Mouse (Mus musculus) hindbrain, embryonic 16.5 days (tissue): ENCODE data around the gene Prss22. TPM values are rescaled to one million over a fixed set of nuclear protein-coding genes. Genes with fewer than 3 reads are reported as not detected.
"Not testable (repeated sequence)": the region's sequence is repeated elsewhere in the genome, so short reads cannot be mapped to it uniquely, and the experiment has no call there.

Source experiments
- ATAC-seq: fragments of 200-750 bp; cut with Nextera tagmentation; 2 replicates; pipeline ENCODE4 v1.8.0; 2017; ENCODE audit warnings: moderate TSS enrichment, moderate library complexity
- H3K27ac ChIP-seq: fragments of 300-500 bp; sonication (generic); 2 replicates; pipeline ENCODE4 v1.5.1; 2014; ENCODE audit warnings: low read depth, mild to moderate bottlenecking, control low read depth, low read length, moderate library complexity
- H3K27me3 ChIP-seq: fragments of 300-500 bp; sonication (generic); replicated peaks from 2 replicates; pipeline ENCODE4 v1.6.1; 2014; ENCODE audit warnings: low read length; ENCODE audit not compliant: control insufficient read depth, insufficient read depth
- H3K36me3 ChIP-seq: fragments of 300-500 bp; sonication (generic); 2 replicates; pipeline ENCODE4 v1.6.1; 2014; ENCODE audit warnings: mild to moderate bottlenecking, low read length, moderate library complexity, mixed read lengths; ENCODE audit not compliant: control insufficient read depth, insufficient read depth
- H3K4me1 ChIP-seq: fragments of 300-500 bp; sonication (generic); 2 replicates; pipeline ENCODE4 v1.6.1; 2014; ENCODE audit warnings: low read depth, low read length; ENCODE audit not compliant: control insufficient read depth, insufficient read depth
- H3K4me2 ChIP-seq: fragments of 300-500 bp; sonication (generic); 2 replicates; pipeline ENCODE4 v1.6.1; 2014; ENCODE audit warnings: mild to moderate bottlenecking, low read length, control low read depth, moderate library complexity
- H3K4me3 ChIP-seq: fragments of 300-500 bp; sonication (generic); 2 replicates; pipeline ENCODE4 v1.5.1; 2014; ENCODE audit warnings: mild to moderate bottlenecking, low read length, control low read depth, moderate library complexity
- H3K9ac ChIP-seq: fragments of 300-500 bp; sonication (generic); 2 replicates; pipeline ENCODE4 v1.6.1; 2014; ENCODE audit warnings: low read depth, mild to moderate bottlenecking, control low read depth, low read length, moderate library complexity
- H3K9me3 ChIP-seq: fragments of 300-500 bp; sonication (generic); 2 replicates; pipeline ENCODE4 v1.6.1; 2014; ENCODE audit warnings: mild to moderate bottlenecking, low read length, moderate library complexity; ENCODE audit not compliant: control insufficient read depth
- WGBS: fragments of 180-500 bp; shearing (Covaris S2); extraction: QIAGEN DNeasy Blood & Tissue Kit; methylation state at CpG from one replicate; pipeline ENCODE4 v1.1.7; 2014; 5-methylcytosine and 5-hydroxymethylcytosine counted together
- microRNA-seq: library from miRNA; unstranded; fragments of <30 nt; microRNA quantifications from one replicate; pipeline ENCODE4, GENCODE M21; 2017
- polyA plus RNA-seq: library from polyadenylated mRNA; unstranded; fragments of >200 nt; fragmentation: Nextera tagmentation; extraction: Ambion mirVana; gene quantifications from 2 replicates; pipeline ENCODE4 v1.2.1, GENCODE M21; 2015

The Prss22 gene
- polyA plus RNA-seq, 1 experiment from 2014 or later: not detected

DNA sequence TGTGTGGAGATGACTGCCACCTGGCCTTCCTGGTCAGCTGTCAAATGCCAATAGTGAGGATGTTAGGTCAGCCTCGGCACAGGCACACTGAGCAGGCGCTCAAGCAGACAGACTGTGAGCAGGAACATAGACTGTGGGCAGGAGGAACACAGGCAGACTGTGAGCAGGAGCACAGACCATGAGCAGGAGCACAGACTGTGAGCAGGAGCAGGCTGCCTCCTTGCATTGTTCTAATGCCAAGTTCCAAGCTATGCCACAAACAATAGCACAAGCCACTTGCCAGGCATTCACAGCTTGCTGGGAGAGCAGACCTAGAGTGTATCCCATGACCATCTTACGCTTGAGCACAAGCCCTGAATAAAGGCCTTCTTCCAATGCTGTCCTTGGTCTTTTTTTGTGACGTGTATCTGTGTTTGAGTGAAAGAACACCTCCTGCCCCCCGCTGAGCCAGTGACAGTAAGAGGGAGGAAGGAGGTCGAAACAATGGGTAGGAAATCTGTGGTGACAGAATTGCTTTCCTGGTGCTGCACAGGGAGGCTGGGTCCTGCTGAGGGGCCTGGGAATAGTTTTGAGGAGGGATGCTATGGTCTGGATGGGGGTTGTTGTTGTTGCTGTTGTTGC lies 32.0 kb downstream of the Prss22 start:
- Histone ChIP-seq H3K27me3 (0 out of 2 replicates have a peak, but pooled peaks cover 2% of the 10 kb centered on the region), H3K4me2 (no peak overlapping the region), H3K36me3 (no peaks in the 10 kb centered on the region), H3K9ac (no peak overlapping the region), H3K4me1 (no peaks in the 10 kb centered on the region), H3K27ac (no peak overlapping the region), H3K9me3 (no peaks in the 10 kb centered on the region), H3K4me3 (no peak overlapping the region)
- ATAC-seq: no peak
- WGBS: 30% methylated on average over 6 of the region's 6 CpGs

DNA sequence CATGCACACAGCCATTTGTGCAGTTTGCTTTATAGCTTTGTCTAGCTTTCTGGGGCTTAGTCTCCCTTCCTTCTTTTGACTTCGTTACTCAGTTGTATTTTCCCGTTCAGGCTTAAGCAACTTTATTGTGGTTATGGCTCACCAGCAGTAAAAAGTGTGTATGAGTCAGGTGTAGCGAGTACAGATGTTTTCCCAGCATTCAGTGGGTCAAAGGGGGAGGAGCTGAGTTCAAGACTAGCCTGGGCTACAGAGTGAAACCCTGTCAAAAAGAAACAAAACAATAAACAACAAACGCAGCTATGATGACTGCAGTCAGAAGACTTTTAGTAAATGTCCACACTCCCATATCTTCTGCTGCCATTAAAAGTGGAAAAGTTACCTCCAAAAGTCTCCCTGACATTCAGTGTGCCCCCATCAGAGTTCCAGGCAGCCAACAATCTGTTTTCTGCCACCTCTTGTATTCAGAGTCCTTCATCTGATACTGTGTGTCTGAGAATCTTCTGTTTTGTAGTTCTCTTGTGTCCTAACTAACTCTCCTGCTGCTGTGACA lies 36.3 kb downstream of the Prss22 start:
- 58% methylated on average over 4 of the region's 4 CpGs for WGBS

DNA sequence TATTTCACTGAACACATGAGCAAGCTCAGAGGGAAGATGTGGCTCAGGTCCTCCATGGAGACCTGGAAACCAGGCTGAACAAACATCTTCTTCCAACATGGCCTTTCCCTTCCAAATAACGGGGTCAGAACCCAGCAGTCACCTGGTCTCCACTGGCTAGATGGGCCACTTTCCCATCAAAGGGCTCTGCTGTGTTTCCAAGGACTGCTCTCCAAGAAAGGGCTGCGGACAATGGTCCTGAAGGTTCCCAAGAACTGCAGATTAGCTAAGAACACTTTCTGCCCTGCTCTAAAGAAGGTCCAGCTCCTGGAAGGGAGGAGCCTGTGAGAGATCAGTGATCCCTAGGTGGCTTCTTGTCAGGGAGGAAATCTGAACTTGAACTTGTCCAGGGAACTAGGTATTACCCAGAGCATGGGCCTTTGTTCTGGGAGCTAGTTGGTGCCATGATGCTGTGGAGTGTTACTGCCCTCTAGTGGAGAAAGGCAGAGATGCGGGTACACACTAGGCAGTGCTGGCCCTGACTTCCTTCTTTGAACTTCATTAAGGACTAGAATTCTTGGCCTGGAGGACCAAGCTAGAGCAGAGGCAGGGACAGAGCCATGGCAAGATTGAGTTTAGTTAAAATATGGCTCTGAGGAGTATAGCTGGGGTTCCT lies 37.7 kb downstream of the Prss22 start:
- H3K4me2 ChIP-seq: no peak overlapping the region
- 0 out of 2 replicates have a peak, but pooled peaks cover 2% of the 10 kb centered on the region for H3K27me3 ChIP-seq
- H3K9ac ChIP-seq: no peak overlapping the region
- no peaks in the 10 kb centered on the region for H3K4me1 ChIP-seq
- H3K27ac ChIP-seq: no peak overlapping the region
- H3K9me3 ChIP-seq: no peaks in the 10 kb centered on the region
- H3K36me3 ChIP-seq: no peaks in the 10 kb centered on the region
- H3K4me3 ChIP-seq: no peak overlapping the region
- ATAC-seq: peak; percentile 98
- WGBS: 41% methylated on average over 3 of the region's 3 CpGs

More for the DNA sequence above, 36.3 kb downstream of the Prss22 start:
- no peaks in the 10 kb centered on the region for H3K9me3 ChIP-seq
- no peak overlapping the region for H3K27ac ChIP-seq
- H3K9ac ChIP-seq: no peak overlapping the region
- no peak overlapping the region for H3K4me2 ChIP-seq
- H3K36me3 ChIP-seq: no peaks in the 10 kb centered on the region
- no peaks in the 10 kb centered on the region for H3K4me1 ChIP-seq
- no peak for ATAC-seq
- H3K27me3 ChIP-seq: 0 out of 2 replicates have a peak, but pooled peaks cover 2% of the 10 kb centered on the region
- H3K4me3 ChIP-seq: no peak overlapping the region

DNA sequence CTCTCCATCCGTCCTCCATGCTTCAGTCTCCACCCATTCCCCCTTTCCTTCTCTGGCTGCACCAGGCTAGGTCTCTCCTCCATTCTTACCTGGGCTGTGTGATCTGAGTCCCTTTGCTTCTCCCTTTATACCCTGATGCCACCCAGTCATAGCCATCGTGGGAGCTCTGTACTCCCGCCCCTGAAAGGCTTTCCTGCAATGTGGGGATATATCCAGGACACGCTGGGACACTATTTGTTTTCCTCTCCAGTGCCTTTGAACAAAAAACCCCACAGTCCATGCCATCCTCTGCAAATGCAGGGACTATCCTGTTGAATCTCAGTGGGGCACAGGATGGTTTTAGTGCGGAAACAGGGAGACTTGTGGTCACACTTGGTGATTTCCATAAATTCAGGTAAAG lies 42.7 kb downstream of the Prss22 start, which contains the start of gene Sbpl:
TSS of gene Sbpl (minus strand) at position 101 of the 400 bp plus-strand sequence.
- Histone ChIP-seq H3K27me3 (no peaks in the 10 kb centered on the region), H3K4me1 (no peaks in the 10 kb centered on the region), H3K27ac (no peak within 1 kb of the TSS), H3K4me3 (no peak within 1 kb of the TSS), H3K9ac (no peak within 1 kb of the TSS), H3K36me3 (no peaks in the 10 kb centered on the region), H3K9me3 (no peaks in the 10 kb centered on the region), H3K4me2 (no peak within 1 kb of the TSS)
- WGBS: 77% methylated on average over 5 of the region's 5 CpGs
- ATAC-seq: no peak

DNA sequence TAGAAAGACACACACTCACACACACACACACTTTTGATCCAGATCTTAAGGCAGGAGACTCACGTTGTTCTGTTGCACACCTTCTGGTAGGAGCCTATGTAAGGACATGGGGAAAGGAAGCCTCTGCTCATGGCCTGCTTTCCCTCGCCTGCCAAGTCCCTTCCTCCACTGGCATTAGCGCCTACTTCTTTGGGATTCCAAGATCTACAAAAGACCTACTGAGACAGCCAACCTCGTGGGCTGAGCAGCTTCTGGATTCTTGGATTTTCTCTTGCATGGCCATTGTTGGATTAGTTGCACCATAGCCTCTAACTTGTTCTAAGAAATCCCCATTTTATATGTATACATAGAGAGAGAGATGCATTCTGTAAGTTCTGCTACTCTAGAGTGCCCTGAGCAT lies 47.1 kb downstream of the Prss22 start:
- not testable (repeated sequence) for H3K9me3 ChIP-seq, H3K4me1 ChIP-seq, H3K27me3 ChIP-seq, H3K4me3 ChIP-seq, ATAC-seq, H3K4me2 ChIP-seq, H3K9ac ChIP-seq, H3K27ac ChIP-seq, H3K36me3 ChIP-seq
- 87% methylated on average over 4 of the region's 4 CpGs for WGBS

DNA sequence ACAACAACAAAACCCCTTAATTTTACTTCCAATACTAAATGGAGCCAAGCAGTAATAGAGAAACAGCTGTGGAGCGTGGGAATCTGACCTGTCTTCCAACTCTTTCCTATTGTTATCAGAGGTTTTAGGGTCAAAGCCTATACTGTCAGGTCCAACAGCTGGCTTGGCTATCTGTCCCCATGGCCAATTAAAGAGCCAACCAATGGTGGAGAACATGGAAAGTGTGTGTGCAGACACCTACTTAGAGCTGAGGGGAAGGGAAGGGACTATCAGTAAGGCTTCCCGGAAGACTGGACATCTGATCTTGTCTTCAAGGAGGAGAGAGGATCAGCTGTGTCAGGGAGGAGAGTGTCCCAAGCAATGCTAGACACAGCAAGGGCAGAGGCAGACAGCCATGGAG lies 48.8 kb downstream of the Prss22 start:
- Histone ChIP-seq H3K9ac (no peak overlapping the region), H3K27ac (no peak overlapping the region), H3K27me3 (no peaks in the 10 kb centered on the region), H3K4me1 (no peaks in the 10 kb centered on the region), H3K4me2 (no peak overlapping the region), H3K36me3 (no peaks in the 10 kb centered on the region), H3K4me3 (no peak overlapping the region), H3K9me3 (no peaks in the 10 kb centered on the region)
- 87% methylated on average over 2 of the region's 2 CpGs for WGBS
- ATAC-seq: no peak

DNA sequence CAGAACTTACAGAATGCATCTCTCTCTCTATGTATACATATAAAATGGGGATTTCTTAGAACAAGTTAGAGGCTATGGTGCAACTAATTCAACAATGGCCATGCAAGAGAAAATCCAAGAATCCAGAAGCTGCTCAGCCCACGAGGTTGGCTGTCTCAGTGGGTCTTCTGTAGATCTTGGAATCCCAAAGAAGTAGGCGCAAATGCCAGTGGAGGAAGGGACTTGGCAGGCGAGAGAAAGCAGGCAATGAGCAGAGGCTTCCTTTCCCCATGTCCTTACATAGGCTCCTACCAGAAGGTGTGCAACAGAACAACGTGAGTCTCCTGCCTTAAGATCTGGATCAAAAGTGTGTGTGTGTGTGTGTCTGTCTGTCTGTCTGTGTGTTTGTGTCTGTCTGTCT lies 50.4 kb downstream of the Prss22 start:
- 81% methylated on average over 4 of the region's 4 CpGs for WGBS

More for the DNA sequence above, 50.4 kb downstream of the Prss22 start:
- not testable (repeated sequence) for H3K9me3 ChIP-seq, H3K4me1 ChIP-seq, H3K9ac ChIP-seq, H3K27ac ChIP-seq, H3K27me3 ChIP-seq, H3K4me2 ChIP-seq, H3K36me3 ChIP-seq, H3K4me3 ChIP-seq, ATAC-seq

Small RNA genes within 50 kb of the gene (microRNA-seq; reads per million reads assigned to microRNA genes)
- not detected for gene Gm27700

Other genes with a start within 250 kb of the Prss22 start
- gene Flywch1, start 226.5 kb downstream of the Prss22 start, polyA plus RNA-seq: 202 and 203 TPM in 2 replicates
- 73.9 and 86.2 TPM in 2 replicates for gene Flywch2, start 212.0 kb downstream of the Prss22 start, polyA plus RNA-seq
- gene Srrm2, start 207.6 kb downstream of the Prss22 start, polyA plus RNA-seq: 410 and 420 TPM in 2 replicates
- gene Elob, start 169.0 kb downstream of the Prss22 start, polyA plus RNA-seq: 1,167 and 1,245 TPM in 2 replicates
- gene Prss33, start 162.0 kb downstream of the Prss22 start, polyA plus RNA-seq: 0.17 TPM in 1 of 2 replicates, not detected in the other
- 0.14 TPM in 1 of 2 replicates, not detected in the other for gene Prss32, start 154.2 kb downstream of the Prss22 start, polyA plus RNA-seq
- 1.2 and 2.0 TPM in 2 replicates for gene Prss41, start 153.9 kb downstream of the Prss22 start, polyA plus RNA-seq
- gene Prss21, start 130.0 kb downstream of the Prss22 start, polyA plus RNA-seq: not detected in 2 replicates
- gene Dcpp1, start 117.2 kb downstream of the Prss22 start, polyA plus RNA-seq: not detected in 2 replicates
- not detected in 2 replicates for gene Dcpp2, start 117.2 kb downstream of the Prss22 start, polyA plus RNA-seq
- gene Dcpp3, start 80.6 kb downstream of the Prss22 start, polyA plus RNA-seq: 0.24 TPM in 1 of 2 replicates, not detected in the other
- not detected in 2 replicates for gene Sbp, start 56.4 kb downstream of the Prss22 start, polyA plus RNA-seq
- not detected in 2 replicates for gene Sbpl, start 42.8 kb downstream of the Prss22 start, polyA plus RNA-seq
- gene Prss30, start 17.5 kb downstream of the Prss22 start, polyA plus RNA-seq: not detected in 2 replicates
- 0.12 and 0.16 TPM in 2 replicates for gene Prss27, start 40.0 kb upstream of the Prss22 start, polyA plus RNA-seq
- 82.0 and 89.9 TPM in 2 replicates for gene Kctd5, start 75.4 kb upstream of the Prss22 start, polyA plus RNA-seq
- gene Pdpk1, start 152.8 kb upstream of the Prss22 start, polyA plus RNA-seq: 63.5 and 65.1 TPM in 2 replicates
- 35.2 and 41.0 TPM in 2 replicates for gene Amdhd2, start 165.7 kb upstream of the Prss22 start, polyA plus RNA-seq
- 1,653 and 1,817 TPM in 2 replicates for gene Atp6v0c, start 171.6 kb upstream of the Prss22 start, polyA plus RNA-seq
- 26.6 and 29.5 TPM in 2 replicates for gene Tbc1d24, start 207.5 kb upstream of the Prss22 start, polyA plus RNA-seq
- gene Ntn3, start 211.4 kb upstream of the Prss22 start, polyA plus RNA-seq: 4.5 and 4.6 TPM in 2 replicates
- 8.9 and 10.1 TPM in 2 replicates for gene Tedc2, start 222.8 kb upstream of the Prss22 start, polyA plus RNA-seq